Mouse (Mus musculus) testis, postnatal 10 days (tissue): ENCODE data around the gene Hormad1.
"Not testable (repeated sequence)": the region's sequence is repeated elsewhere in the genome, so short reads cannot be mapped to it uniquely, and the experiment has no call there.

Experiments used
- DNase-seq: peaks from one replicate; pipeline ENCODE4 v3.0.0; 2021; ENCODE audit warnings: low spot score

Hormad1 gene

GRCm38 (mm10) chr3:95559437-95559836 lies at the start of gene Hormad1:
Gene Hormad1 (plus strand): TSS chr3:95559677.
- DNase-seq, result peak; percentile 50

DNA sequence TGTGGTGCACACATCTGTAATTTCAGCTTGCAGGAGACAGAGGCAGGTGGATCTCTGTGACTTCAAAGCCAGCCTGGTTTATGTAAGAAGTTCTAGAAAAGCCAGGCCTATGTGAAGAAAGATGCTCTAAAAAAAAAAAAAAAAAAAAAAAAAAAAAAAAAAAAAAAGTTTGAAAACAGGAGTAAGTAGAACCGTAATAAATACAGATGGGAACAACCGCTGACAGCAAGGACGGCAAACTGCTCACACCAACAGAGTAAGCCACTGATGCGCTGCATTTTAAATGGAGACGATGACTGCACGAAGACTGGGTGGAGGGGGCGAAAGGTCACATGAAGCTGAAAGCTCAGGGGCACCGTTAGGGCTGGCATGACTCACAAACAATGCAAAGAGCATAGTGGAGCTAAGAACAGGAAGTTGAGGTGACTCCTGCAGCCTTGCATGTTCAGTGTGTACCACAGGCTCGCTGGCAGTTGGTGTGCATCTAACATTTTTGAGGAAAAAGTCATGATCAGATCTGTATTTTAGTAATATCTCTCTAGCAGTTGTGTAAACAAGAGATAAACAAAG lies 47.8 kb upstream of the Hormad1 start:
- no peak for DNase-seq

DNA sequence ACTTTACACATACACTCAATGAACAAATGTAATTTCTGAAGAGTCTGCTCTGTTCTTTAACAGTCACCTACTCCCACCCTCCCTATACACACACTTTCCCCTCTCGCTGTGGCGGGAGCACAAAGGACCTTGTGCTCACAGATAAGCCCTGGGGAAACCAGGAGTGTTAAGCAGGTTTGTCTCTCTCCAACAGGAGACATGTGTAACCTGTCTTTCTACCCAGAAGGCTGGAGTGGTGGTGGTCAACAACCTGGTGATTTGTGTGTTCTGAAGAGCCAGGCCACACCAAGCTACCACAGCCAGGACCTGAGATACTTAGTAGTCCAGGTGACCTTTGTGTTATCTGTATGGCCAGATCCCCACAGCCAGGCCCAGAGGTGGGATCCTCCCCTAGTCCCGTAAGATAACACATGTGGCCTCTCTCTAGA lies 42.8 kb upstream of the Hormad1 start:
- no peak for DNase-seq

- peak; percentile 80 for DNase-seq
Observed at GRCm38 (mm10) chr3:95517493-95517898, 42.0 kb upstream of the Hormad1 start.

- DNase-seq, result no peak
Observed at GRCm38 (mm10) chr3:95518891-95519290, 40.6 kb upstream of the Hormad1 start.

DNA sequence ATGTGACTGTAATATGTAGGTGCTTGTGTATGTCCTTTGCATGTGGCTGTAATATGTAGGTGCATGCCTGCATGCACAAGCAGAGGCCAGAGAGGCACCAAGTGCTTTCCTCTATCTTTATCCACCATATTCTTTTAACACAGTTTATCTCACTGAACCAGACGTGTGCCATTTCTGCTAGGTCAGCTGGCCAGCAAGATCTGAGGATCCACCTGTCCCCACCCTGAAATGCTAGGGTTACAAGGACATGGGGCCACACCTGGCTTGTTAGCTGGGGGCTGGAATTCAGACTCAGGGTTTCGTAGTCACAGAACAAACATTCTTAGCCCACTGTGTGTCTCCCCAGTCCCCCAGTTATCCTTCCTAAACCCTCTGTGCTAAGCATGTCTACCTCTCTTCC lies 40.2 kb upstream of the Hormad1 start:
- no peak for DNase-seq

- no peak for DNase-seq
Observed at GRCm38 (mm10) chr3:95520100-95520499, 39.4 kb upstream of the Hormad1 start.

DNA sequence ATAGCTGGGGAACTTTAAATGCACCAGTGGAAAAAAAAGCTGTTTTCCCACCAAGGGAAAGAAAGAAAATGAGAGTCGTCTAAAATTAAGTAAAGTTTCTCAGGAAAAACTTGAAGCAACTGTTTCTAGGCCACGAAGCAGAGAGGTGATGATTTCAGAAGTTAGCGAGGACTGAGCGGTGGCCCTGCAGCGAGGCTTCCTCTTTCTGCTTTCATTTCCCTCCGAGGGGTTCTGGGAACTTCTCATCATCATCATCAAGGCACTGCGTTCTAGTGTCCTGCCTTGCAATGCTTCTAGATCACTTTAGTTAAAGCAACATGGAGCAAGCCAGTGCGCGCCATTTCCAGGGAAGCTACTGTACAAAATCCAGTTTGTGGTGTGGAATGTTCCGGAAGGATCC lies 38.3 kb upstream of the Hormad1 start:
- no peak for DNase-seq

DNA sequence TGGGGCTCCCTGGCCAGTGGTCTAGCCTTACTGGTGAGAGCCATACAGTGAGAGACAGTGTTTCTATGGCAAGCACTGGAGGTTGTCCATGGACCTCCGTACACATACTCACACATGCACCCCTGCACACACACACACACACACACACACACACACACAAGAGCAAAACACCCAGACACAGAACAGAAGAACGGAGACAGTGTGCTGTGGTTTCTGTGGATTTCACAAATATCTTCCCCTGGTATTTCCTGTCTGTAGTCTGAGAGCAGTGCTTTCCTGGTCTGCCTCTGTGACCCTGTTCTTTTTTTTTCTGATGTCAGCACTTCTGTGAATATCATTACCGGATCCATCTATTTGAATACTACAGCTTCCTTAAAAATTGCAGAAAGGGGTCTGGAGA lies 35.8 kb upstream of the Hormad1 start:
- DNase-seq, result no peak

- DNase-seq, result no peak
Observed at GRCm38 (mm10) chr3:95524673-95525072, 34.8 kb upstream of the Hormad1 start.

- DNase-seq, result no peak
Observed at GRCm38 (mm10) chr3:95526111-95526510, 33.4 kb upstream of the Hormad1 start.

DNA sequence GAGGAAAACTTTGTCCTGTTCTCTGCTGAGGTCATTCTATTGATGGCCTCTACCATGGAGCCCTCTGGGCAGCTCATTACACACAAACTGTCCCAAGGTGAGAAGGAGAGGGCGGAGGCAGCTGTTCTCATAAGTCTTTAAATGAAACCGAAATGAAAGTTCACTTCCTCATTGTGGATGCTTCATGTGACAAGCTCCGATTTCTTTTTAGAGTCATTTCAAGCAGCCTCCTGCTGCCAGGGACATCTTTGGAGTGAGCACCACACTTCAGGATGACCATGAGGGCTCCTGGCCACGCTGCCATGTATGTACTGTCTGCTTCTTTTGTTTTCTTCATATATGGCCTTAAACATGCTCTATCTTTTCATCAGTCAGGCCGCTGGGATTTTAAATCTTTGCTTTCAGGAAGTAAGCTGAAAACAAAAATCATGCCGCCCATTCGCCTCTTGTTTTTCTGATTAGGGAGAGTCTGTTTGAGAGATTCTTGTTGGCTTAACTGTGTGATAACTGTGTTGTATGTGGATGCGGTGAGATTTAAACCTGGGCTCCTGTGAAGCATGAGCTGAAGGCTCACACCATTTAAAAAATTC lies 32.8 kb upstream of the Hormad1 start, which contains the start of gene Ctss:
Gene Ctss, plus strand, starts transcription at position 165 of the 590 bp plus-strand sequence.
- DNase-seq, result no peak

GRCm38 (mm10) chr3:95529814-95530213 lies 29.7 kb upstream of the Hormad1 start:
- no peak for DNase-seq

DNA sequence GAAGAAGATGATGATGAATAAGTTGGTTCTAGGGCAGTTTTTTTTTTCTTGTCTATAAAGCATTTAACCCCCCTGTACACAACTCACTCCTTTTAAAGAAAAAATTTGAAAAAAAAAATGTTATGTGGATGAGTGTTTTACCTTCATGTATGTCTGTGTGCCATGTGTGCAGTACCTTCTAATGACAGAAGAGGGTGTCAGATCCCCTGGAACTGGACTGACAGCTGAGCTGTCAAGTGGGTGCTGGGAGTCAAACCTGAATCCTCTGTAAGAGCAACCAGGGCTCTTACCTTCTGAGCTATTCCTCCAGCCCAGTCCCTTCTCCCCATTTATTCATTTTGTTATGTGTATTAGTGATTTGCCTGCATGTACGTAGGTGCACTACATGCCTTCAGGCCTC lies 28.5 kb upstream of the Hormad1 start:
- no peak for DNase-seq

- no peak for DNase-seq
Observed at GRCm38 (mm10) chr3:95533364-95533763, 26.1 kb upstream of the Hormad1 start.

- no peak for DNase-seq
Observed at GRCm38 (mm10) chr3:95534927-95535326, 24.6 kb upstream of the Hormad1 start.

DNA sequence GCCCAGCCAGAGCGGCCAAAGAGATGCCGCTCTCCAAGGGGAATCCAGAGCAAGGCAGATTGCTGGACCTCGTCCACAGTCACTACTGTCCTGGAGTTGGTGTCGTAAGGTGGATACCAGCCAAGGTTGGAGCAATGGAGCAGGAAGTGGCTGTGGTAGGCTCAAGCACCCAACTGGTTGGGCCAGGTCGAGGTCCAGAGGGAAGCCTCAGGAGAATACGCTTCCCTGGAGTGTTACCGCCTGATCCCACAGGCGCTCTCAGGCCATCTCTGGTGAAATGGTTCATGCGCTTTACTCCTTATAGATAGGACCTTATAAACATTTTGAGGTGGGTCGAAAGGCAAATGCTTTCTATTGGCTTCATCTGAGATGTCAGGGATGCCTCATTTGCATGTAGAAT lies 20.5 kb upstream of the Hormad1 start:
- DNase-seq, result no peak

DNA sequence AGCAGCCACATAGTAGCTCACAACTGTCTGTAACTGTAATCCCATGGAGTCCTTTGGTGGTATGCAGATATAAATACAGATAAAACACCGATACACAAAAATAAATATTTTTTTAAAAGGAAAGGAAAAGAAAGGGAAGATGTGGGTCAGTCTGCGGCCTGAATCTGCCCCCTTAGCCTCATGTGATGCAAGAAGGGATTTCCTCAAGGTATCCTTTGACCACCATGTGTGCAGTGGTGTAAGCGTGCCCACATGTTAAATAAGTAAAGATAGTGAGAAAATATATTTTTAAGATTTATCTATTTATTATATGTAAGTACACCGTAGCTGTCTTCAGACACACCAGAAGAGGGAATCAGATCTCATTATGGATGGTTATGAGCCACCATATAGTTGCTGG lies 19.6 kb upstream of the Hormad1 start:
- DNase-seq, result no peak

DNA sequence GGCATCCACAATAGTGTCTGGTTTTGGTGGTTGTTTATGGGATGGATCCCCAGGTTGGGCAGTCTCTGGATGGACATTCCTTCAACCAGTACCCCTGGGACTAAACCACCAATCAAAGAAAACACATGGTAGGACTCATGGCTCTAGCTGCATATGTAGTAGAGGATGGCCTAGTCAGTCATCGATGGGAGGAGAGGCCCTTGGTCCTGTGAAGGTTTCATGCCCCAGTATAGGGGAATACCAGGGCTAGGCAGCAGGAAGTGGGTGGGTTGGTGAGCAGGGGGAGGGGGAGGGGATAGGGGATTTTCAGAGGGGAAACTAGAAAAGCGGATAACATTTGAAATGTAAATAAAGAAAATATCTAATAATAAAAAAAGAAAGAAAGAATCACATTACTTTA lies 18.3 kb upstream of the Hormad1 start:
- DNase-seq, result not testable (repeated sequence)

DNA sequence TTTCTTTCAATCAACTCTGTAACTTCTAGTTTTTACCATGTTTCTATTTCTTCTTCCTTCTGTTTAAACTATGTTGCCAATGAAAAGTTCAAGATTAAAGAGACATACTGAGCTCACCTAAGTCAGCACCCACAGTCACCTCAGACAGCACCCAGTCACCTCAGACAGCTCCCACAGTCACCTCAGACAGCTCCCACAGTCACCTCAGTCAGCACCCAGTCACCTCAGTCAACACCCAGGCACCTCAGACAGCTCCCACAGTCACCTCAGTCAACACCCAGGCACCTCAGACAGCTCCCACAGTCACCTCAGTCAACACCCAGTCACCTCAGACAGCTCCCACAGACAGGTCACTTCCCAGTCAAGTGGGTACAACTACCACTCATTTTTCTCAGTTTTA lies 17.3 kb upstream of the Hormad1 start:
- no peak for DNase-seq

GRCm38 (mm10) chr3:95542981-95543380 lies 16.5 kb upstream of the Hormad1 start:
- no peak for DNase-seq

DNA sequence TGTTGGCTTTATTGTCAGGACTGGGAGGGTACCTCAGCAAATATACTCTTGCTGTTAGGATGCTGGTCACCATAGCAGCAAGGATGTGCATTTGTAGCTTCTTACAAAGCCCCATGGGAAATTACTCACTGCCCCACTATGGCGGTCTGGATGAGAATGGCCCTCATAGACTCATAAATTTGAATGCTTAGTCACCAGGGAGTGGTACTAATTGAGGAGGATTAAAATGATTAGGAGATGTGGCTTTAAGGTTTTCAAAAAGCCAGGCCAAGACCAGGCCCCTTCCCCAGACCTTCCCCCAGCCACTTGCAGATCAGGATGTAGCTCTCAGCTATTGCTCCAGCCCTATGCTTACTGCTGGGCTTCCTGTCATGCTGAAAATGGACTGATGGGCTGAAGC lies 9.3 kb upstream of the Hormad1 start:
- no peak for DNase-seq

DNA sequence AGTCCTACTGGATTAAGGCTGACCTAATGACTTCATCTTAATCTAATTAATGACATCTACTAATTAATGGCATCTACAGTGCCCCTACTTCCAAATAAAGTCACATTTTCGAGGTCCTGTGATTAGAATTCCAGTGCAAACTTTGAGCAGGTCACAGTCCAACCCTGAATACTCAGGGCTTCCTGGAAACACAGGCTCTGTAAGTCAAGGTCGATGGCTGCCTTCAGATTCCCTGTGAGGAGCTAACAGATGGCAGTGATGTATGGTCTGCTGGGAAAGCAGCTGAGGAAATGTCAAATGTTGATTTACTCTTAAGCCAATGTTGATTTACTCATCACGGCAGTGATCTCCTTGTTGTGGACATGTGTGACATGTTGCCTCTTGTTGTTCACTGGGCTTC lies 5.5 kb upstream of the Hormad1 start:
- no peak for DNase-seq

DNA sequence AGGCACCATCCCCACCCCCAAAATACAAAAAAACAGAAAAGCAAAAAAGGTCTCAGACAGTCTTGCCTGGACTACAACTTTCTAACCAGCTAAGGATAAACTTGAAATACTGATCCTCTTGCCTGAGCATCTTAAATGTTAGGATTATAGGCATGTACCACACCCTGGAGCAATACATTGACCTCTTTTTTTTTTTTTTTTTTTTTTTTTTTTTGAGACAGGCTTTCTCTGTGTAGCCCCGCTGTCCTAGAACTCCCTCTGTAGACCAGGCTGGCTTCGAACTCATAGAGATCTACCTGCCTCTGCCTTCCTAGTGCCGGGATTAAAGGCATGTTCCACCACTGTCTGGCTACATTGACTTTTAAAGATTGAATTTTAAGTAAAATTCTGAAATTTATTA lies 1.3 kb downstream of the Hormad1 start:
- no peak for DNase-seq
